Mouse (Mus musculus): ENCODE results near the gene Cry1.

Gene Cry1

DNA sequence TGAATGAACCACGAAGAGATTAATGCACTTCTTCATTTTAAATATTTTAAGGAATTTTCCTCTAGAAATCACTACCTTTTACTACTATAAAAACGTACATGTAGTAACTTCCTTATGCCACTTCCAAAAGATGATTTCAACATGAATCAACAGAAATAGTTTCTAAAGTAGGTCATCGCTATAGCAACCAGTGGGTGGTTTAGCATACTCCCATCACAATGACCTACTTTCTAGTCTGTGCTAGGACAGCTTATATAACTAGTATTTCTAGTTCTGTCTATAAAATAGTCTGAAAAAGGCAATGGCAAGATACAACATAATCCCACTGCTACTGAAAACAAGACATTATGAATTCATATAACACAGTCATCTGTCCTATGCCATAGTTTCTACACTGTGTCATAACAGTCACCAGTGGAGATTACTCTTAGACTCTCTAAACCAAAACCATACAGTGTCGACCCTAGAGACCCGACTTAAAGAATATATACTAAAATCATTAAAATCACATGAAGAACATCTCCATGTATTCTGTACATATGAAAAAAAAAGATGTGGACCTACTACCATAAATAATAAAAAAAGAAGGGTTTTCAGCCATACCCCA is 23.0 kb downstream of the Cry1 start:
- DNase-seq (ENCODE audit: low spot score in 2 of 2): no peak

GRCm38 (mm10) chr10:85159989-85160619 is 24.8 kb downstream of the Cry1 start:
- no peak for DNase-seq (ENCODE audit: low spot score in 2 of 2)

DNA sequence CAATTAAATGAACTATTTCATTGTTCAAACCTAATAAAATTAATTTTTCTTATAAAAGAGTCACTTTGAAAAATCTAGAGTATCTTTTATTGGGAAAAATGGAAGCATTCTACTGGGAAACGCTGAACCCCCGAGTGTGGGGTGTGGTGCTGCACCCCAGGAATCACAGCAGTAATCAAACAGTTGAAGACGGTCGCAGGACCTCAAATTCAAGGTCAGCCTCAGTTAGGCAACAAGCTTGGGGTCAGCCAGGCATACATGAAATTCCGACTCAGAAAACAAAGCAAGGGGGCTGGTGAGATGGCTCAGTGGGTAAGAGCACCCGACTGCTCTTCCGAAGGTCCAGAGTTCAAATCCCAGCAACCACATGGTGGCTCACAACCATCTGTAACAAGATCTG is 27.4 kb downstream of the Cry1 start:
- DNase-seq (ENCODE audit: low spot score in 2 of 2): no peak

- peak; percentile 16 to 33 for DNase-seq (ENCODE audit: low spot score in 2 of 2)
Observed at GRCm38 (mm10) chr10:85154195-85154594, 30.7 kb downstream of the Cry1 start.

DNA sequence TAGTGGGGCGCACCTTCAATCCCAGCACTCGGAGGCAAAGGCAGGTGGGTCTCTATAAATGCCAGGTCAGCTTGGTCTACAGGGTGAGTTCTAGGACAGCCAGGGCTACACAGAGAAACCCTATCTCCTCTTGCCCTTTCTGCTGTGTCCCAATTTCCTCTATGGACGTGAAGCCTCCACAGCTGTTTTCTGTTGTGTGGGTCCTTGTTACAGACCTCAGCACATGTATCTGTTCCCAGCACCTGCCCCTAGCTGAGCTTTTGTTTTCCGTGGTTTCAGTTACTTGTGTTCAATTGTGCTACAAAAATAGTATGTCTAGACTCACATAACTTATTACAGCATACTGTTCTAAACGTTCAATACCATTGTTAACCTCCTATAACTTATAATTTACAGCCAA is 35.6 kb downstream of the Cry1 start:
- no peak for DNase-seq (ENCODE audit: low spot score in 2 of 2)

GRCm38 (mm10) chr10:85146282-85146681 is 38.6 kb downstream of the Cry1 start:
- DNase-seq (ENCODE audit: low spot score in 2 of 2): no peak

GRCm38 (mm10) chr10:85141465-85141864 is 43.4 kb downstream of the Cry1 start:
- no peak for DNase-seq (ENCODE audit: low spot score in 2 of 2)

- no peak for DNase-seq (ENCODE audit: low spot score in 2 of 2)
Observed at GRCm38 (mm10) chr10:85136573-85136972, 48.3 kb downstream of the Cry1 start.

- DNase-seq (ENCODE audit: low spot score in 2 of 2): peak; percentile 72 to 73
Observed at GRCm38 (mm10) chr10:85128453-85128852, 56.4 kb downstream of the Cry1 start.

- DNase-seq (ENCODE audit: low spot score in 2 of 2): peak; percentile 95 to 96
Observed at GRCm38 (mm10) chr10:85127395-85128287, 57.2 kb downstream of the Cry1 start, which contains the start of gene Mterf2. Gene Mterf2 (minus strand): TSS chr10:85128027.

DNA sequence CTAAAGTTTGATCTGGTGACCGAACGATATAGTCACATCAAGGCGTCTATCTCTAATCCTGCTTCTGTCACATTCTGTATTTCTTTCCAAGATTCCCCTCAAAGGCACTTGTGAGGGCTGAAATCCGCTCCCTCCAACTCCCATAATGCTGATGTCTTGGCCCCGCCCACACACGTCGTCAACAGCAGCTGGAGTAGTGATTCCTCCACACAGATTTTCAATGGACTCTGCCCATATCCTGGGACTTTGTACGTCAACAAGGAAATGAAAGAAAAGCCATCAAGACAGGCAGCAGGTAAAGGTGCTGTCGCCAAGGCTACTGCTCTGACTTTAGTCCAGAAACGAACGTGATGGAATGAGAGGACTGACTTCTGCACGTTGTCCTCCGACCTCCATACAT is 59.7 kb downstream of the Cry1 start:
- no peak for DNase-seq (ENCODE audit: low spot score in 2 of 2)

DNA sequence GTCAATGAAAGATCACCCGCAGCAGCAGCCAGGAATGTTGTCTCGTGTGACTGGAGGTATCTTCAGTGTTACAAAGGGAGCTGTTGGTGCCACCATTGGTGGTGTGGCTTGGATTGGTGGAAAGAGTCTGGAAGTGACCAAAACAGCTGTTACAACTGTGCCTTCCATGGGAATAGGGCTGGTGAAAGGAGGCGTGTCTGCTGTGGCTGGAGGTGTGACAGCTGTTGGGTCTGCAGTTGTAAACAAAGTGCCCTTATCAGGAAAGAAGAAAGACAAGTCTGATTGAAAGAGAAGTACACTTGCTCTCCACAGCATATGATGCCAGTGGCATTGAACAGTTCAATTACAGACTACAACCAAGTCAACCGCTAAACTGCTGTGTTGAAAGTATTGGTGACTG is 70.5 kb downstream of the Cry1 start:
- DNase-seq (ENCODE audit: low spot score in 2 of 2): no peak

DNA sequence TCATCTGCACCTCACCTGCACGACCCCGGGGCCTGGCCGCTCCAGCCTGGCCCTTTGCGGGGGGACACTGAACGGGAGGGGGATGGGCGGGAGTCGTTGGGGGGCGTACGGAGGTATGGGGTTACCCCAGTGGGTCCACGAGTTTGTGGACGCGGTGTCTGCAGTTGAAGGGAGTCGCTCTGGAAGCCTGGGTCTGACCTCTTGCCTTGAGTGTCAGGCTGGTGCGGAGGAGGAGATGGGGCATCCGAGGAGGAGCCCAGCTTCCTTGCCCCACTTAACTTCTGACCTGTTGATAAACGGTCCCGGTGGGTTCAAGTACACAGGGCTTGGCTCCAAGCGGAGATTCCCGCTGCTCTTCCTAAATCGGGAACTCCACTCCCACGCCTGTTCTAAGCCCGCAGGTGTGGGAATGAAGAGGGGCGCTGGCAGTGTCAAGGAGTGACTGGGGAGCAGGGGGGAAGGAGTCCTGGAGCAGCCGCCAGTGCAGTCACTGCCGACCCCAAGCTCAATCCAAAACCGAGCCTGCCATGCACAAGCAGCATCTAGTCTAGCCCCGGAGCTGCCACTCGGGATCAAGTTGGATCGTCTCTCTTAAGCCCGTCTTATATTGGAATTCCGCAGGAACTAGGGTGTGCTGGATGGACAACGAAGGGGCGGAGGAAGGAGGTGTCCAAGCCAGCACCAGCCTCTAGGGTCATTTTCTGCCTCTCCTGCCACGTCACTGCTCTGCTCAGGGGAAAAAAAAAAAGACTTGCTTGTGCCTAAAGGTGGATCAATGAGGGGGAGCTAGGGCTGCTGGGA is 81.6 kb downstream of the Cry1 start:
- peak; percentile 9 to 10 for DNase-seq (ENCODE audit: low spot score in 2 of 2)

DNA sequence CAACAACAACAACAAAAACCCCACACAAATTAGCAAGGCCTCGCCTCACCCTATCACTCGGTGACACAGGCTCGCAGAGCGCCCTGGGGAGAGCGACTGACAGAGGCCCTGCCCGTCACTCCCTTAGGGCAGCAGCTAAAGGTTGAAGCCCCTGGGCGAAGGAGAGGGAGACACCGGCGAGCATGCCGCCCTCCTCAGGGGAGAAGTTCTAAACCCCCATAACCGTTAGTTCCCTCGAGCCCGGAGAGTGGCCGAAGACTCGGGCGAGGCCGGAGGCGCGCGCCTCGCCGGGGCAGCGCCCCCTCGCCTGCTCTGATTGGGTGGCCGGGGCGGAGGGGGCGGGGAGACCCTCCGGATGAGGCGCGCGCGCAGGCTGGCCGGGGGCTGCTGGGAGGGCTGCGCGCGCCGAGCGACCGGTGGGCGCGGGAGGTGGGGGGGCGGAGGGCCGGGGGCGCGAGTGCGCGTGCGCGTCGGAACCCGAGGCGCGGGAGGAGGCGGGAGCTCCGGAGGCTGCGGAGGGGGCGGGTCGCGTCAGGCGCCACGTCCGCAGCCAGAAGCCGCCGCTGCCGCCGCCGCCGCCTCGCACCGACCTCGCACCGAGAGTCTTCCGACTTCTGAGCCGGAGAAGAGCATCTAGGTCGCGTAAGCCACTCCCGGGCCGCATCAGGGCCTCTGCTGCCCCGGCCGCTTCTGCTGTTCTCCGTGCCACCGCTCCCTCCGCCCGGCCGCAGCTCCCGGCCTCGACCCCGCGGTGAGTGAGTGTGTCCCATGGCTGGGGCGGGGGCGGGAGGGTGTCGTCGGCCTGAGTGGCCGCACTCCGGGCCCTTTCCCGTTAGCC is 82.4 kb downstream of the Cry1 start, which contains the start of the genes Fhl4 and Tmem263:
TSS of gene Fhl4 (minus strand) at position 249 of the 838 bp plus-strand sequence.
TSS of gene Tmem263 (plus strand) at position 381 of the 838 bp plus-strand sequence.
- DNase-seq (ENCODE audit: low spot score in 2 of 2): peak; percentile 78 to 80

GRCm38 (mm10) chr10:85101841-85102240 is 83.0 kb downstream of the Cry1 start:
- peak in 1 of 2 experiments; percentile 1 for DNase-seq (ENCODE audit: low spot score in 2 of 2)

All from spleen, postnatal 36 days (tissue).